Mouse (Mus musculus) gastrocnemius, adult 2 months (tissue): ENCODE measurements around the gene Hs3st3b1. TPM values are rescaled to one million over a fixed set of nuclear protein-coding genes. Genes with fewer than 3 reads are reported as not detected.

Source experiments
- DNase-seq: peaks from one replicate; pipeline ENCODE4 v3.0.0; 2022
- H3K27ac ChIP-seq: fragments of 200-600 bp; 2 replicates; pipeline ENCODE4 v1.8.1; 2022; ENCODE audit warnings: mild to moderate bottlenecking
- H3K4me3 ChIP-seq: fragments of 200-600 bp; 2 replicates; pipeline ENCODE4 v1.8.1; 2022; ENCODE audit warnings: mild to moderate bottlenecking, moderate library complexity
- CTCF ChIP-seq: fragments of 200-600 bp; IDR thresholded peaks from 2 replicates; pipeline ENCODE4 v1.8.1; 2022; ENCODE audit warnings: antibody characterized with exemption, mild to moderate bottlenecking, moderate library complexity
- intact Hi-C: fragments of 180-260 bp; cut with DNase I; formaldehyde crosslinking; loops from one replicate; pipeline ENCODE4 v1.15.1; 2025
- total RNA-seq, 2 experiments: library from RNA; stranded (reverse); gene quantifications; 2 replicates each; pipeline ENCODE4 v1.2.3; 2021

The Hs3st3b1 gene
- total RNA-seq, 2 experiments from 2014 or later: 0.26 to 0.28 TPM

GRCm38 (mm10) chr11:63844701-63845100 lies 77.4 kb downstream of the Hs3st3b1 start:
- intact Hi-C loops: no loop called here
- TF ChIP-seq CTCF: no peak
- no peak for DNase-seq
- H3K27ac ChIP-seq: no peak overlapping the region
- H3K4me3 ChIP-seq: no peak overlapping the region

- H3K4me3 ChIP-seq: no peak overlapping the region
- no peak overlapping the region for H3K27ac ChIP-seq
- TF ChIP-seq CTCF: no peak
- intact Hi-C loops: no loop called here
- no peak for DNase-seq
Observed at GRCm38 (mm10) chr11:63837526-63837925, 84.6 kb downstream of the Hs3st3b1 start.

Other genes with a start within 250 kb of the Hs3st3b1 start
- gene Cox10, start 157.2 kb upstream of the Hs3st3b1 start, total RNA-seq: 10 to 100 TPM; 37.3 to 51.9 TPM